Mouse (Mus musculus) neutrophil, adult 5-6 weeks (primary cell): ENCODE data around the gene Cers2. TPM values are rescaled to one million over a fixed set of nuclear protein-coding genes. Genes with fewer than 3 reads are reported as not detected.
A peak's percentile ranks its signal among the peaks of the same experiment; 100 is the strongest.

ENCODE experiments used
- ATAC-seq: fragments of 151-379, 151-347 bp; 2 replicates; pipeline ENCODE4 v1.8.0; 2017; ENCODE audit warnings: mild to moderate bottlenecking, moderate TSS enrichment; ENCODE audit not compliant: insufficient number of reproducible peaks, poor library complexity, low FRiP score, severe bottlenecking; ENCODE audit errors: extremely low read depth
- total RNA-seq: library from RNA; stranded (forward); fragments of 200-1000 nt; gene quantifications from 2 replicates; pipeline ENCODE4 v1.2.3, GENCODE M21; 2017

The Cers2 gene
- total RNA-seq, 1 experiment from 2014 or later: 162 TPM

DNA sequence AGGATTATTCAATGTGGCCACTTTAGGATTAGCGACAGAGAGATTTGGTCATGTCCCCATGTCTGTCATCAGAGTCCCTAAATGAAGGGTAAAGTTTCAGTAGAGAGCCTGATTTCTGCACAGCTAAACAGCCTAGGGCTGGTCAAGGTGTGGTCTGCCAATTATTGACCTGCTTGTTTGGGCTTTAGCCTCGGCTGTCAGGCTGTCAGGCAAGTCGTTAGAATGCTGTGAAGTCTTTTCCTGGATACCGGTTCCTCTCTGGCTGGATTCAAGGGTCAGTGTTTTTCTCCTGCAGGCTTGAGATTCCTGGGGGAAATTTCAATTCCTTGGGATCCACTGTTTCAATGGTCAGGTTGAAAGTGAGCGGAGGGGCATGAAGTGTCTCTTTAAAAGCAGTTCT, 28.6 kb upstream of the Cers2 start:
- ATAC-seq: no peak

DNA sequence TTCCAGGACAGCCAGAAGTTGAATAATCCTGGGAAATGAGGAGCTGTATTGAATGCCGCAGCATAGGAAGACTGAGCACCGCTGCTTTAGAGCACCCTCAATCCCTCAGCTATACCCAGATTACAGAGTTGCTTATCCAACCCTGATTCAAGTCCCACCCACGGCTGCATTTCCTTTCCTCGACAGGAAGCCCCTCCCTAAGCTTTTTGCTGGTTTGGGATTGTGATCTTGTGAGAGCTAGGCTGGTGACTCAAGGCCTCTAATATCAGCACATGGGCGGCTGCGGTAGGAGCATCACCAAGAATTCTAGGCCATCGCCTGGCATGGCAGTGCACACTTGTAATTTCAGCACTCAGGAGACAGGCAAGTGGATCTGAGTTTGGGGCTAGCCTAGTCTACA, 28.1 kb upstream of the Cers2 start:
- ATAC-seq: no peak

DNA sequence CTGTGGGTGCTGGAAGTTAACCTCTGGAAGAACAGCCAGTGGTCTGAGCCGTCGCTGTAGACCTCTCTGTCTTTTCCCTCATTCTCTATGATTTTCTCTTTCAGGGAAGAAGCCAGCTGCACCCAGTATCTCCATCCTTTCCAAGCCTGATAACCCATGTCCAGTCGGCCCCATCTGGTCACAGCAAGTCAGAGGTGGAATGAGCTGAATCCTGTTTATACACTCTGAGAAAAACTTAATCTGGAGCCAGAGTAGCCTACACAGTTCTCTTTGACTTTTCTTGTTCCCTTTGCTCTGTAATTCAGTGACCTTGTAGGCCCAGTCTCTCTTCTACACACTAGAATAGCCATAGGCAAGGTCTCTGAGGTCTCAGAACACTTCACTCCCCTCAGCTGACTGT, 27.1 kb upstream of the Cers2 start:
- ATAC-seq: no peak

DNA sequence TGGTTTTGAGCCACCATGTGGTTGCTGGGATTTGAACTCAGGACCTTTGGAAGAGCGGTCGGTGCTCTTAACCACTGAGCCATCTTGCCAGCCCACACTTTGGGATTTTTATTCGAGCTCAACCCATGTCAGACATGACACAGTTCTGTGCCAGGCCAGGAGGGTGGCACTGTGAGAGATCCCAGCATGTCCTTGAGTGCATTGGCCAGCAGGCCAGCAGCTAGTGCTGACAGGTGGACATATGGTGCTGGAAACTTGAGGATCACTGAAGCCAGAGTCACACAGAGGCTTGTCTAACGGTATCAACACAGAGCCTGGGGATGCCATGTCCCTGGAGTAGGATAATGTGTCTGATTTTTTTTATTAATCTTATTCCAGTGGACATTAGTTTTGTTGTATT, 25.2 kb upstream of the Cers2 start:
- no peak for ATAC-seq

DNA sequence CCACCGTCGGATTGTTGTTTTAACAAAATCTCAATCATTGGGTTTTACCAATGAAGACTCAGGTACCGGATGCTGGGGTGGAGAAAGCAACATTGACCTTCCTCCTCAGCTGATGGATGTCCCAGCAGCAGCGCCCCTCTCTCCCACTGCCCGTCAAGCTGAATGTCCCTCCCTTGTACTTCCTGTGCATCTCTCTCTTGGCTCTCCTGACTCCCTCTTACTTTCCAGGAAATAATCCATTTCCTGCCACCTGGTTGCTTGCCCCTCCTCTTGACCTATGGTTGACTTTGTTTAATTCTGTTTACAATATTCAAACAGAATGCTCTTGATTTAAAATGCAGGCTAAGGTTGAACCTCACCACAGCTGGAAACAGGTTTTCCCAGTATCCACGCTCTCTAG, 24.4 kb upstream of the Cers2 start:
- ATAC-seq: no peak

DNA sequence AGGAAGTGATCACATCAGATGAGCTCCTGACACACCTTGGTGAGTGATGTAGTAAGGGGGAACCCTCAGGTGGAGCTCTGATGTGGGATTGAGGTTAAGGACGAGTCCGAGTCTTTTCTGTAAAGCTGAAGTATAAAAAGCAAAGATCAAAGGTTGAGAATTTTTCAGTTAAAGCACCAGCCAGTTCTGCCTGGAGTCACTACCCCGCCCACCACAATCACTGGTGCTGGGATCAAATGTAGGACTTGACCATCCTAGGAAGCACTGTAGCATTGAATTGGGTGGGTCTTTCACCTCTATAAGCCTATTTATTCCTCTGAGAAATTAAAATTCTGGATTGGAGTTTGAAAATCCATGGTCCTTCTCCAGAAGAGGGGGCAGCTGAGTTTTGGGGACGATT, 23.6 kb upstream of the Cers2 start:
- no peak for ATAC-seq

DNA sequence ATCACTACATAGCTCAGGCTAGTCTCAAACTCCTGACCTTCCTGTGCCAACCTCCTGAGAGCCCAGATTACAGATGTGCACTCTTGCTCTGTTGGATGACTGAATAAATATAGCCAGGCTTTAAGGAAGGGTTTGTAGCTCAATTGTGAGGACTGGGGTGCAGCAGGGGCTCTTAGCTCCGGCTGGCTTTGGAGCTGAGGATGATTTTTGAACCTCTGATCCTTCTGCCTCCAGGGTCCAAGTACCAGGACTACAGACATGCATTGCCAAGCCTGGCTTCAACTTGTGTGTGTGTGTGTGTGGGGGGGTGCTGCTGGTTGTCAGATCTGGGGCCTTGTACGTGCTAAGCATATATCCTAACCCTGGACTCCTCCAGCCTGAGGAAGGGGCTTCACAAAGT, 21.7 kb upstream of the Cers2 start:
- no peak for ATAC-seq

DNA sequence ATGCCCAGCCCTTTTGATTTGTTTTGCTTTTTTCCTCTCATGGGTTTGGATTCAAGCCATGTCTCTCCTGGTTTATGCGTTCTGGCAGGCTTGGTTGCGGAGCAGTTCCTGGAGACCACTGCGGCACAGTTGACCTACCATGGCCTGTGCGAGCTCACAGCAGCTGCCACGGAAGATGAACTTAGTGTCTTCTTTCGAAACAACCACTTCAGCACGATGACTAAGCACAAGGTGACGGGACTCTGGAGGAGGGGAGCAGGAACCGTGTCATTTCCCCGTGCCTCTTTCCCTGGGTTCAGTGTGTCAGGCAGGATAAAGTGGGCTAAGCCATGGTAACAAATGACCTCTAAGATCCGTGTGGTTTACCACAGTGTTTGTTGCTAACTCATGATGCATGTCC, 21.1 kb upstream of the Cers2 start:
- ATAC-seq: peak; percentile 93

DNA sequence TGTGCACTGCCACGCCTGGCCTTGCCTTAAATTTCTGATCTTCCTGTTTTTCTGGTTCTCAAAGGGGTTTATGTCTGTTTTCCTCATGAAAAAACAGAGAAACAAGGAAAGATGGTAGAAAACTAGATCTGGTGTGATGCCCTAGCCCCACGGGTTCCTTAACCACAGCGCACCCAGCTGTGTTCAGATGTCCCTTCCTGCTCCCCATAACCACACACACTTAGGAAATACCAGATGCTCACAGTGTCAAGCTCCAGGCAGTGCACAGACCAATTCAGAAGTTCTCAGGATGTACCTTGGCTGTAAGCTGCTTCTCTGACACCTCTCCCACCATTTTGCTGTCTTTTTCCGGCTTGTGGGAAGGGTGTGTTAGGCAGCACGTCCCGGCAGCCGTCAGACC, 20.3 kb upstream of the Cers2 start:
- ATAC-seq: no peak

DNA sequence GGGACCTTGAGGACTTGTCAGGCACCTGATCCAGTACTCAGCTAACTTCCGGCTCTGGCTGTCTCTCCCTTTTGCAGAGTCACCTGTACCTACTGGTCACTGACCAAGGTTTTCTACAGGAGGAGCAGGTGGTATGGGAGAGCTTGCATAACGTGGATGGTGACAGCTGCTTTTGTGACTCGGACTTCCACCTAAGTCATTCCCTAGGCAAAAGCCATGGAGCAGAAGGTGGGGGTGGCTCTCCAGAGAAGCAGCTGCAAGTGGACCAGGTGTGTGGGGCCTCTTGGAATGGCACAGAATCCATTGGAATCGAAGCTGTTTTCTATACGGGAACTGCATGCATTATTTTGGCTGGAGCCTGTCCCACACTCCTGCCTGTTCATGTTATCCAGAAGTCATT, 19.9 kb upstream of the Cers2 start:
- ATAC-seq: no peak

DNA sequence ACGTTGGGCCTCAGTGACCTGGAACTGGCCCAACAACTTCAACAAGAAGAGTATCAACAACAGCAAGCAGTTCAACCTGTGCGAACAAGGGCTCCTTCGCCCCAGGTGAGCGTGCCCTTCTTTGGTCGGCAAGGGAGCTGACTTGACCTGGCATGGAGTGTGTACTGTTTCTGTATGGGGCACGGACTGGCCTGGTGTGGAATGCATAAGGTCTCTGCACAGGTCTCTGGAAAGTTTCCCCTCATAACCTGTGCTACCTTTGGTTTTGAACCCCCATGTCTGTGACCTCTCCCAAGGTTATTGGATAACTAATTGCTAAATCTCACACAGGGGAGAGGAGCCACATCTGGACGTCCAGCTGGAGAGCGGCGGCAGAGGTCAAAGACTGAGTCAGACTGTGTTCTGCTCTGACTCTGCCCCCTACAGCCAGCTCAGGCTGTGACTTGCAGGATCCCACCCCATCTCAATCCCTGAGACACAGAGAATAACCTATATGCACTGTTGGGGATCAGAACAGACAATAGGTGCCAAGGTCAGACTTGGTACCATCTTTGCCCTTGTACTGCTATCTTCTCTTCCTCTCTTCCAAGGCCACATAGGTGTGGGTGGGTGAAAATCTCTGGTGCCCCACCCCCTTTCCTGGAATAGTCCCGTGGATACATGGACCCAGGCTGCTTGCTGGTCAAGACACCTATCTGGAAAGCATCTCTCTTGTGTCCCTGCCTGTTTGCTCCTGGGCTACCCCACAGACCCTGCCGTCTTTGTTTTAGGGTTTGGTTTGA, 19.1 kb upstream of the Cers2 start:
- ATAC-seq: no peak

DNA sequence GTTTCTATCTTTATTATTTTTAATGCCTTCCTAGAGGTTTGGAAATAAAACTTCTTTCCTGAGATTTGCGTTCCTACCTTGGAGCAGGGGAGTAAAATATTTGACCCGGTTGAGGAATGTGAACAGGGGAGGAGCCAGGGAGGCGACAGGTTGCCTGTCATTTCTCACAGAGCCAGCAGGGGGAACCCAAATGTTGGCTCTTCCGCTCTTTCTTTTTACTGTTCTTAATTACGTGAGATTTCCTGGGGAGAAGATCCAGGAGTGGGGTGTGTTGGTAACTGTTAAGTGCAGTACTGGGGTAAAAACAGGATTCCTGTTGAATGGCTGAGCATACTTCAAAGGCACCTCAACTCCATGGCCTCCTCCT, 18.5 kb upstream of the Cers2 start:
- ATAC-seq: peak; percentile 37; the same call in 1 of the 2 replicates

DNA sequence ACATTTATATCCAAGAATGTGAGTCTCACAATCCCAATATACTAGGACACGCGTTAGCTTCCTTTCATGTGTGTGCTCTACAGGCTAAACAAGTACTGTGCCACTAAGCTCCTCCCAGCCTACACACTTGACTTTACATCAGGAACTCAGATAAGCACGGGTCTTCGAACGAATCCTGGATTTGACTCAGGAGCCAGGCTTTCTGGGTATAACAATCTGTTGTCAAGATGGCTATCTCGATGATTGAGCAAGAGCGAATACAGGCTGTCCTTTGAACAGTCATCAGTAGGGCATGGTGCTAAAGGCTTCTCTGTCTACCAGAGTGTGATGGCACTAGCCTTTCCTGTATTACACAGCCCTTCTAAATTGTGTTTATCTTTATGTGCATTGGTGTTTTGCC, 16.6 kb upstream of the Cers2 start:
- ATAC-seq: no peak

DNA sequence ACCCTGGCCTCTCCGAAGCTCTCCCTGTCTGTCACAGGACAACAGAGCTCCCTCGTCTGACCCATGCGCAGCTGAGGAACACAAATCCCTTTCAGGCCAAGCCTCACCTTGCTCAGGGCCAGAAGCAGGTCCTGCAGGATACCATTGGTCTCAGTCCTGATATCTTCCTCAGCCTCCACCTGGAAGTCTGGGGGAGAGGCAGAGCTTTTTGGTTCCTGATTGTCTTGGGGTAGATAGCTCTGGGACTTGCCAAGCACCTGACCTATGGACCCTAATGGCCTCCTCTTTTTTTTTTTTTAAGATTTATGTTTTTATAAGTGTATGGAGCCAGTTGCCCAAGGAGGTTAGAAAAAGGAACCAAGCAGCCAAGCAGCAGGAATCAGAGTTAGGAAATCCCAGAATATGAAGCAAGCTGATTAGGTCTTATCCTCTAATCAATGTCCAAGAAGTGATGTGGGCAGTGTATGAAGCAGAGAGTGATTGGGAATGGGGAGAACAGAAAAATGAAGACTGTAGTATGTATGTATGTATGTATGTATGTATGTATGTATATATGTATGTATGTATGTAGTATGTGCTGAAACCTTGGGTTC, 13.3 kb upstream of the Cers2 start:
- ATAC-seq: no peak

DNA sequence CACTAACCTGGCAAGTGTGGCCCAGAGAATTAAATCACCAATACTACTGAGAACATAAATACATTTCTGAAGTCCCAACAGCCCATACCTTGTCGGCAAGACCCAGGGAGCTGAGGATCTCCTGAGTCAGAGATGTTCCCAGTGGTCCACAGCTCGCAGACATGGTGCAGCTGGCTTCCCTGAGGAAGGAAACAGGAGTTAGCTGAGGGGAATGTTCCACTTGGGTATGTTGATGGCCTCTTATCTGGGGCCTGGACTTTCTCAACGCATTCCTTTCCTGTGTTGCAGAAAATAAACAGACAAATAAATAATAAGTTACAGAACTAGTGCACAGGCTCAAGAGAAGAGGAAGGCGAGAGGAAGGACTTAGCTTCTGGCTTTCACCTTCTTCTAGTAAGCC, 8.3 kb upstream of the Cers2 start:
- ATAC-seq: no peak

DNA sequence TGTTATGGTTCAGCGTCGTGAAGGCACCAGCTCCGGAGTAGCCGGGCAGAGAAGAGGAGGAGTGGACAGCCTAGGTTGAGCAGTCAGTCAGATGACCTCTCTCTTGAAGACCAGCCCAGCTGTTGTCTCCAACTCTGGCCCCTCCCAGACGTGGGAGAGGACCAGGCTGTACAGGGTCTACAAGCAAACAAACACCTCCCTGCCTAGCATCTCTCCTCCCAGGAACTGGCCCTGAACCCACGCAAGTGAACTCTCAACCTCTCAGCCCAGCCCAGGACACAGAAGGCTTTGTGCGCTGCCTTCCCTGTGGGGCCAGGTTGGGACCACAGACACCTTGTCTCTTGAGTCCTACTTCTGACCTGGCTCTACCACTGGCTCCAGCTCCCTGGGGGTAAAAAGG, 7.5 kb upstream of the Cers2 start, which contains the start of gene Anxa9:
TSS of gene Anxa9 (minus strand) at position 77 of the 400 bp plus-strand sequence.
- no peak for ATAC-seq

DNA sequence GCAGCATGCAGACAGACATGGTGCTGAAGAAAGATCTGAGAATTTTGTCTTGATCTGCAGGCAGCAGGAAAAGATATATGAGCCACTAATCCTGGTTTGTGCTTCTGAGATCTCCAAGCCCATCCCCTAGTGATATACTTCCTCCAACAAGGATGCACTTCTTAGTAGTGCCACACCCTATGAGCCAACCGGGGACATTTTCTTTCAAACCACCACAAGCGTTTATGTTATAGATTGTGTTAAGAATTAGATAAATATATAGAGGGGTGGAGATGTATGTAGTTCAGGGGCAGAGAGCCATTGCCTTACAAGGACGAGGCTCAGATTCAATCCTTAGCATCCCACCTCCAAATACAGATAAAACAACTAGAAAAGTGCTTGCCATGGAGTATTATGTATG, 4.1 kb upstream of the Cers2 start:
- no peak for ATAC-seq

DNA sequence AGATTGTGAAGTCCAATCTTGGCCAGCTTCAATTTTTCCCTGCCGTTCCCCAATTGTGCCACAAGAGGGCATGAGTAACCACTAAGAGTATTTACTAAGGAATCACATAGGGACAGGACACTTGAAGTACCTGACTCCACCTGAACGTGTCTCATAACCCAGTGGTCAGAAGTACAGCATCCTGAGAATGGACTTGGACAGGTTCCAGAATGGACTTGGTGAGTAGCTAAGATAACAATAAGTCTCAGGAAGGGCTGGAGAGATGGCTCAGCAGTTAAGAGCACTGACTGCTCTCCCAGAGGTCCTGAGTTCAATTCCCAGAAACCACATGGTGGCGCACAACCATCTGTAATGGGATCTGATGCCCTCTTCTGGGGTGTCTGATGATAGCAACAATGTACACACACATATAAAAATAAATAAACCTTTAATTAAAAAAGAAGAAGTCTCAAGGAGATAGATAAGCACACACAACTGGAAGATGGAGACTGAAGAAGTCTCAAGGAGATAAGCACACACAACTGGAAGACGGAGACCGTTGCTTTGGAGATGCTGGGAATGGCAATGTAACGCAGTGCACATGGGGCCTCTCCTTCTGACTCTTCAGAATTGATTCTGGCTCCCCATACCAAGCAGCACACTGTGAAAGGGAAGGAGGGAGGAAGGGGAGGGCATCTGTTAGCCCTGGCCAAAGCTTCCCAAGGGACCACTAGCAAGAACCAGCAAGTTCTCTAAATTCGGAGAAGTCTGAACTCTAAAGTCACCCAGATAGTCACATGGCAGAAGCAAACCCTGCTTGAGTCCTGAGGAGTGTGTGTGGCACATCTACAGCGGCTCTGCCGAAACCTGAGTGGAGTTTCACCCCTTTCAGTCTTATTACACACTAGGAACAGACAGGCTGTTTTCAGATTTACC, 3.4 kb upstream of the Cers2 start:
- ATAC-seq: peak; percentile 54

DNA sequence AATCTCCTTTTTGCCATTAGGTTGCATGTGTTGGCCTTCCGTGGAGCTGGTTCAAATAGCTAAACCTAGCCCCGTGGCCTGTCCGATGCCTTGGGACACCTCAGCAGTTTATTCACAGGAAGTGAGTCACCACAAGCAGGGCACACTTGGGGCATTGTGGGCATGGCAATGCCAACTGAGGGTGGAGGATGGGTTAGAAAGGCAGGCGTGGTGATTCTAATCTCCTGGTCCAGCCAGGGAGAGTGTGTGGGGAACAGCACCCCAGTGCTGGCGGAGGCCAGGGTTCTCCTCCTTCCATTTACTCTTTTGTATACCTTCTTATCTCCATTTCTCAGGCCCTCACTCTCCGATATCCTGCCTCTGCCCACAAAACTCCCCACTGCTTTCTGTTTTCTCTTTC, 2.0 kb upstream of the Cers2 start:
- ATAC-seq: peak; percentile 51; the same call in 1 of the 2 replicates

DNA sequence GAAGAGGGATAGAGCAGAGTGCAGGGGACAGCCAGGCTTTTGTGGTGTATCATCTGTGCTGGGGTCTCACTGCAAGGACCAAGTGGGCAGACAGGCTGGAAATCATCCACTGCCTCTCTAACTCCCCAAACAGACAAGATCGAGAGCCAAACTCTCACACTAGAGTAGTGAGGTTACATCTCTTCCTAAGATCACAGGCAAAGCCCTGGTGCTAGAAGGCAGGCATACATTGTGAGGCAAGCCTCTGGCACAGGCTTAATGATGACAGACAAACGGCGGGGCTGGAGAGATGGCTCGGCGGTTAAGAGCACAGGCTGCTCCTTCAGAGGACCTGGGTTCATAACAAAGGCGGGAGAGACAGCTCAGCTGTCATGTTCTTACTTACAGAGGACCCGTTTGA, 1.1 kb upstream of the Cers2 start:
- ATAC-seq: no peak
